Mouse (Mus musculus) T-cell, adult 2 months (primary cell): ENCODE measurements around the gene Mblac1.

Source experiments
- DNase-seq: peaks from one replicate; pipeline ENCODE4 v3.0.0; 2022; ENCODE audit warnings: low spot score

Mblac1 gene

DNA sequence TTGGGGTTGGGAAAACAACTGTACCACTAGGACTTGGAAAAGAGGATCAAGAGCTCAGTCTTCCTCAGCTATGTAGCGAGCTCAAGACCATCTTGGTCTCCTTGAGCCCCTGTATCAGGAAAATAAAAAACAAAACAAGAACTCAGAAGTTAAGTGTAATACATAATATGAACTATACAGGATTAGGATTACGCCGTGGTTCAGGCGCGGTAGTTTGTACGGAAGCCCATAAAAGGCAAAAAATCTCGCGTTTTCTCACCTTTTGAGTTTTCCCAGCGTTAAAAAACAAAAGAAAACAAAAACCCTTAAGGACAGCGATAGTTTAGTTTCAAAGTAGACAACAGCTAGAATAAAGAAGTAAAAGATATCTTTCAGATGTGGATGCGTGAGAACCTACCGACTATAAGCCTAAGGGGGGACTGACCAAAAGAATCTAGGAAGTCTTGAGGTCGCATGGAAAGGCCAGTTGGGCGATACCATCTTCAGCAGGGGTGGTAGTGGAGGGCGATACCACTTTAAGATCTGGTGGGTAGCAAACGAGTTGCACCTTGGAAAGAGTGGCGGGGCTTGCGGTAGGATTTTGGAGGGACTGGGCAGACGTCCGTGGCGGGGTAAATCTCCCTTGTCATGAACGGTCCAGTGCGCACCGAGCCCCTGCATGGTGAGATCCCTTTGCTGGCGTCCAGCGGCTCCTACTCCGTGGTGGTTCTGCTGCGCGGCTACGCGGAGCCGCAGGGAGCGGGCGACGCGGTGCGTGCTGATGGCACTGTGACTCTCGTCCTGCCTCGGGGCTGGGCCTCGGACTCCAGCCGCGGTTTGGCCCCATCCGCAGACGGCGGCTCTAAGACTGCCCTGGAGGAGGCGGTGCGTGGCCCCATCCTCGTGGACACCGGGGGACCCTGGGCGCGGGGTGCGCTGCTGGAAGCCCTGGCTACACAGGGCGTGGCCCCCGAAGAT, at the start of gene Mblac1:
Mblac1 (plus strand) TSS at position 544 of the 957 bp plus-strand sequence.
- peak; percentile 67 for DNase-seq

DNA sequence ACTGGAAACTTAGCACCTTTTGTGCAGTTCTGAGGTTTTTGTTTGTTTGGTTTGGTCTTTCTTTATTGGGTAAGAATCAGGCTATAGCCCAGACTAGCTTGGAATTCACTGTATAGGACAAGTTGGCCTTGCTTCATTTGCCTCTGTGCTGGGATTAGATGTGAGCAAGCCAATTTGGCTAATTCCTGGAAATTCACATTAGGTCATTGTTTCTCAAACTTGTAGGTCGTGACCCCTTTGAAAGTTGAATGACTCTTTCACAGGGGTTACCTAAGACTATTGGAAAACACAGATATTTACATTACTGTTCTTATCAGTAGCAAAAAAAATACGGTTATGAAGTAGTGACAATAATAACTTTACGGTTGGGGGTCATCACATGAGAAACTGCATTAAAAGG, 39.7 kb upstream of the Mblac1 start:
- DNase-seq, result no peak

DNA sequence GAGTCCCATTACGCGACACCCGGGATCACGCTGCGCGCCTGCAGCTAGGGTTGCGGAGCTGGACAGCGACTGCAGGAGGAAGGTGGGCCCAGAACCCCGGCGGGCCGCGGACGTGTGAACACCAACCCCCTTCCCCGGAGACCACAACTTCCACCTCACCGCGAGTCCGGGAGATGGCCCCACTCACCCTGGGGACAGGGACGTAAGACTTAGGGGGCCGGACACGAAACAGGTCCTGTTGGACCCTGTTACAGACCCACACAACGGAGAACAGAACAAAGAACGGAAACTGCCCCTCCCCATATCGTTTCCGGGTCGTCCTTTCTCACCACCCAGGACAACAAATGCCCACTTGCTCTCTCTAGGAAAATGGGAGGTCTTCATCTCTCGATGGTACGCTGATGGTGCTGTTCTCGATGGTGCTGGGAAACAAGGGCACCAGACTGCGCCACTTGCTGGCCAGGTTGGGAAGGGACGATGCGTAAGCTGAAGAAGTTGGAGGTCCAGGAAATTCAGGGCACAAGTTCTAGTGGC, 38.6 kb upstream of the Mblac1 start, which contains the start of gene Zfp113:
Zfp113 (minus strand) TSS at position 302 of the 534 bp plus-strand sequence.
- DNase-seq, result peak; percentile 92

DNA sequence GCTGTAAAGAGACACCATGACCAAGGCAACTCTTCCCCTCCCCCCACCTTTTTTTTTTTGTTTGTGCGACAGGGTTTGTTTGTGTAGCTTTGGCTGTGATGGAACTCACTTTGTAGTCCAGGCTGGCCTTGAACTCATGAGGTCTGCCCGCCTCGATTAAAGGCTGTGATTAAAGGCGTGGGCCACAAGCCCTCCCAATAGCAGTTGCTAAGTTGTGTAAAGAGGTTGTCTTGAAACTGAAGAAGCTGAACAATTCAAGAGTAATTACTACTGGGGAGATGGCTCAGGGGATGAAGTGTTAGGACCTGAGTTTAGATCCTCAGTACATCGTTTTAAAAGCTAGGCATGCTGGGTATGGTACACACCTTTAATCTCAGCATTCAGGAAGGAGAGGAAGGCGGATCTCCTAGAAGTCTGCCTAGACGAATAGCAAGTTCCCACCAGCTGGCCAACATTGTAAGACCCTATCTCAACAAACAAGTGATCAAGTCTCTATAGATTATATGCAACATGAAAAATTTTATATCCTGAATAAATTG, 33.8 kb upstream of the Mblac1 start:
- no peak for DNase-seq

DNA sequence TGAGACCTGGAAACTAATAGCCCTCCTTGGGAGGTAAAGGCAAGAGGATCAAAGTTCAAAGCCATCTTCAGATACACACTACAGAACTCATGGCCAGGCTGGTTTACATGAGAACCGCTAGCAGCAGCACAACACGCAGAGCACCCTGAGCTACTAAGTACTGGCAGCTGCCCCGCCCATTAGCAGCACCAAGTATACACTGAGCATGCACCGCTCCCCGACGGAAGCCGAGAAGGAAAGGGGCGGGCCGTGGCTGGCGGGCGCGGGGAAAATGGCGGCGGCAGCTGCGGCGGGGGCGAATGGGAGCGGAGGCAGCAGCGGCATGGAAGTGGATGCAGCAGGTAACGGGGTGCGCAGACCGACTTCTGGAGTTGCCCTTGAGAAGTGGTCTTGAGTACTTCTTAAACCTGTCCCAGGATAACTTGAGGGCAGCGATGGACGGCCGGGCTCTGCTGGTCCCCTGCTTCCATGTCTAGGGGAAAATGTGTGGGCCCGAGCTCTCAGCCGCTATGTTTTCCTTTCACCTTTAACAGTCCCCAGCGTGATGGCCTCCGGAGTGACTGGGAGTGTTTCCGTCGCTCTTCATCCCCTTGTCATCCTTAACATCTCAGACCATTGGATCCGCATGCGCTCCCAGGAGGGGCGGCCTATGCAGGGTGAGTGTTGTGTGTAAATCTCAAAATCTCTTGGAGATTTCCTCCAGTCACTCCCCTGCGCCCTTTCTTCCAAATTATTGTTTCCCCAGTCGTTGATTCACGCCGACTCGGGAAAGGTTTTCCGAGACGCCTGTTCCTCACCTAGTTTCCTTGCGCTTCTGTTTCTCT, 33.1 kb upstream of the Mblac1 start, which contains the start of gene Cops6:
Cops6 (plus strand) TSS at position 230 of the 824 bp plus-strand sequence.
- DNase-seq, result peak; percentile 96

DNA sequence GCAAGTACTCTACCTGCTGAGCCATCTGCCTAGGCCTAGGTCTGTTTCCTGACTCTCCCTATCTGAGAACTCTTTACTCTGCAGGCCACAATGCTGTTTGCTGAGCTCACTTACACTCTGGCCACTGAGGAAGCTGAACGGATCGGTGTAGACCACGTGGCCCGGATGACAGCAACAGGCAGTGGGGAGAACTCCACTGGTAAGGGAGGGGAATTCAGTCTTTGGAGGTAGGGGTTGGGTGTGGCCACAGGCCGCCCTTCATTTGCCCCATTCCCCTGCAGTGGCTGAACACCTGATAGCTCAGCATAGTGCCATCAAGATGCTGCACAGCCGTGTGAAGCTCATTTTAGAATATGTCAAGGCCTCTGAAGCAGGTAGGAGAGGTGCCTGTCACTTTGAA, 31.1 kb upstream of the Mblac1 start:
- no peak for DNase-seq

DNA sequence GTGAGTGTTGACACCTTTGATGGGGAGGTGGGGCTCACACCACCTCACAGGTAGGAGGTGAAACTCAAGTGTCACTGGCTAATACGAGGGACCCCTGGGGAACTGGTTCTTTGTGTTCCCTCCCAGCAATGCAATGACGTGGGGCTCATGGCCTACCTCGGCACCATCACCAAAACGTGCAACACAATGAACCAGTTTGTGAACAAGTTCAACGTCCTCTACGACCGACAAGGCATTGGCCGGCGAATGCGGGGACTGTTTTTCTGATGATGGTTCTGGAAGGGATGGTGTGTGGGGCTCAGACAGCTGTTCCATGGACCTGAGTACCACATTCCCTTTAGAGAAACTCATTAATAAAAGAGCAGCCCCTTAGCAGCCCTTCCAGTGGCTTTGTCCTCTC, 30.5 kb upstream of the Mblac1 start:
- no peak for DNase-seq

DNA sequence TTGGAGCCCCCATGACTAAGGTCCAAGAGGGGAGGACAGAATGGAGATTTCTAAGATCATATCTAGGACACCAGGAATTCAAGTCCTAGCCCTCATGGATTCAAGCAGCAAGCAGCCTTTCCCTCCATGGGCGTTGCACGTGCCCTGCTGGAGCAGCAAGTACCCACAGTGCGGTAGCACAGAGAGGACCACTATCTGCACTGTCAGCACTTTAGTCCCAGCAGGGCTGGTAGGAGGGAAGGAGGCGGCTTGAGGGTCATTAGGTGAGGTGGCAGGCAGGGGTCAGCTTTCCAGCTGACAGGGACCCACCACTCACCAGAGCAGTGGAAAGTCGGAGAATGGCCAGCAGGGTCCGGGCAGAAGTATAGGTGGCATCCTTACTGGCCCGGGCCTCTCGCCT, 28.5 kb upstream of the Mblac1 start:
- no peak for DNase-seq

DNA sequence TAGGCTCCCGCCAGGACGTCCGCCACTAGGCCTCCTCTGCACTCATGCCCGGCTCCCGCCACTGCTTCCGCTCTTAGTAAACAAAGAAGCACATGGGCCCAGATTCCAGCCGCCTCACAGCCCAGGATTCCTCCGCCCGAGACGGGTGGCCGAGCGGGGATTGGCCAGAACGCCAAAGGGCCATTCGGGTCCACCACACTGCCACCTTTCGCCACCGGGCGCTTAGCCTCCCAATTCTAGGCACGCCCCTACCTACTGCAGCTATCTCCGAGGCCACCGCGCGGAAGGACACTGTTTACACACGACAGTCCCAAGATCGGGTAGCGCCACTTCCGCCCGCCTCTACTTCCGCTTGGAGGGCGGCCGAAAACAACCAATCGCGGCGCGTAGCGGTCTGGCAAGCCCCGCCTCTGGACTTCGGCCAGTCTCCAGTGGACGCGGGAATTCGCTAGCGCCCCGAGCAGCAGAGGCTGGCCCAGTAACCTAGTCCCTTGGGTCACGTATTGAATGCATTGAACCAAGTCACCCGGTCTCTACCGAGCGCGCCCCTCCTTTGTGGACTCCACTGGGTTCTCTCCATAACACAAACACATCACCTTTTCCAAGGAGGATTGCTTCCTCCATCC, 23.1 kb upstream of the Mblac1 start:
- peak; percentile 85 for DNase-seq

DNA sequence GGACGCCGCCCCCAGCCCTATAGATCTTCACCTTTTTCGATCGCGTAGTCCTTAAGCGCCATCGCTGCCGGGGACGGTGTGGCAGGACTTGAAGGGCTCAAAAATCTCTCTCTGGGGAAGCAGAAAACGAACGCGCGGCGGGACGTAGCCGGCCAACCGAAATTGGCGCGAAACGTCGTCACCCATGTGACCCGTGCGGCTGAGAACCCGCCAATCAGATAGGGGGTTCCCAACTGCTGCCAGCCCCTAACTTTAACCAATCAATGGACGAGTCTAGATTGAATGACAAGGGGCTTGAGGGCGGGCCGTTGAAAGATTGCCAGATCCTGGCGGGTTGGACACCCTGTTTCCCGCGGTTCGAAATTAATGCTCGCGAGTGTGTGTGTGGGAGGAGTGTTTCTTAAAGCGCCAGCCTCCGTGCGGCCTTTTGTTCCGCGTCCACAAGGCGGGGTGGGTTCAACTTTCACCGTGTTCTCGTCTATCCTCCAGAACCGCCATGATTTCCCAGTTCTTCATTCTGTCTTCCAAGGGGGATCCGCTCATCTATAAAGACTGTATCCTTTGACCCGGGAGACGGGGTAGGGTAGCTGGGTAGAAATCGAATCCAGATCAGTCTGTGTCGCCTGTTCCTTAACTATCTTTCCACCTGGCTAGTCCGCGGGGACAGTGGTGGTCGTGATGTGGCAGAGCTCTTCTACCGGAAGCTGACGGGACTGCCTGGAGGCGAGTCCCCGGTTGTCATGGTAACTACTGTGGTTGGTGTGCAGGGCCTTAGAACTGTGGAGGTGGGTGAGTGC, 22.2 kb upstream of the Mblac1 start, which contains the start of the genes Ap4m1 and Mcm7:
Ap4m1 (plus strand) TSS at position 308 of the 797 bp plus-strand sequence.
Mcm7 (minus strand) TSS at position 728 of the 797 bp plus-strand sequence.
- peak; percentile 94 for DNase-seq

DNA sequence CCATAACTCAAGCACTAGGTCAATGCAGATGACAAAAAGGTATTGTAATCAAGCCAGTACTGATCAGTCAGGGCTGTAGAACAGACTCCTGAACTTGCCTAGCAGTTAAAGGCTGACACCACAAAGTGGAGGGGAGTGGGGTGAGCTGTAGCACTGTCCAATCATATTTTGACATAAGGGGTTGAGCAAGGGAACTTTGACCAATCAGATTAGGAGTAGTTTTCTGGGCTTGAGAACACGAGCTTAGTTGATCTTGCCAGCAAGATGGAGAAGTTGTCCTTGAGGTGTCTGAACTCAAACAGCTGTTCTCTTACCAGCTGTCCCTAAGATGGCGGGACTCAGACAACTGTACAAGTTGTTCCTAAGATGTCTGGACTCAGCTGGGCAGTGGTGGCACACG, 20.9 kb upstream of the Mblac1 start:
- no peak for DNase-seq

DNA sequence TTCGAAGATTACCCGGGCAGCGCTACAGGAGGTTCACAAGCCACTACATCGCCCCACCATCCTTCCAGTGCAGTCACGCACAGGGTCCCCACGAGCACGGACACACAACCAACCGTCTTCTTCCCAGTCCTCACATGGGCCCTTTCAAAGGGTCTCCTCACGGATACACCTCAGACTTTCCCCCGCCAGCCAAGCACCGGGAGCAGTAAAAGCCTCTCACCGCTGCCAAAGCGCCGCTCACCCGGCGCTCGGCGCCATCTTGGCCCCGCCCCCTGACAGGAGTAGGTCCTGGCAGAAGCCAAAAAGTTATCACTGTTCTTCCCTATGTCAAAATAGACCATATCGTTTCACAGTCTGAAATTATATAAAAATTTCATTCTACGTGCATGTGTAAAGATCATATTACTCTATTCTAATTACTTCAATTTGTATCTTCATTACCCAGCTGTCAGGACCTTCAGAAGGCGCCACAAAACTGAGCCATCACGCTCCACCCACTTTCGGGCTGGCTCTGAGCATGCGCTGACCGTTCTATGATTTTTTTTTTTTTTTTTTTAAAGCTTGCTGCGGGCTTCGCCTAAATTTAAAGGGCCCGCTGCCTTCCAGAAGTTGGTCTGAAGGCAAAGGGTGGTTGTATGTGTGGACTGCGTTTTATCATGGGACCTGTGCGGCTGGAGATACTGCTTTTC, 7.0 kb upstream of the Mblac1 start, which contains the start of the genes Taf6 and Cnpy4:
Taf6 (minus strand) TSS at position 502 of the 689 bp plus-strand sequence.
Cnpy4 (plus strand) TSS at position 536 of the 689 bp plus-strand sequence.
- DNase-seq, result peak; percentile 83

DNA sequence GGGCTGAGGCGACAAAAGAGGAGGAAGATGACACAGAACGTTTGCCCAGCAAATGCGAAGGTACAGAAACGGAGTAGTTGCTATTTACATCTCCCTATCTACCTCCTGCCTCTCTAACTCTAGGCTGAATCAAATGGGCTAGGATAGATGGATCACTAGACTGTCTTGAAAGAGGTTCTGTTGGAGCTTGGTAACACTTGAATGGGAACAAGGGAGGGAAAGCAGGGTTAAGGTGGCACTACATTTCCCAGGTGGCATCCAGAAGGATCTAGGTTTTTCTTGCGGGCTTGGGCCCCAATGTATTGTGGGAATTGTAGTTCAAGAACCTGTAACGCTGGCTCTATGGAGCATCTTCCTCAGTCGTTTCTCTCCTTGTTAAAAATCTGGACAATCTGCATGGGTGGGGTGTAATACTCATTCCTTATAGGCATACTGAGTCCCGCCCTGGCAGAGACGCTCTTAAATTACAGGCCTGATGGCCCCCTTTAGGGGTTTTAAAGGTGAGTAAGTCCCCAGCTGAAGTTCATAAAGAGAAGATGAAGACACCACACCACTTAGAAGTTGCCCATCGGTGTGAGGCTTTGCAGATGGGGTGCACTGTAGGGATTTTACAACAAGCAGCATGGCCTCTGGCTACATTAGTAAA, 6.3 kb upstream of the Mblac1 start:
- DNase-seq, result peak; percentile 69

DNA sequence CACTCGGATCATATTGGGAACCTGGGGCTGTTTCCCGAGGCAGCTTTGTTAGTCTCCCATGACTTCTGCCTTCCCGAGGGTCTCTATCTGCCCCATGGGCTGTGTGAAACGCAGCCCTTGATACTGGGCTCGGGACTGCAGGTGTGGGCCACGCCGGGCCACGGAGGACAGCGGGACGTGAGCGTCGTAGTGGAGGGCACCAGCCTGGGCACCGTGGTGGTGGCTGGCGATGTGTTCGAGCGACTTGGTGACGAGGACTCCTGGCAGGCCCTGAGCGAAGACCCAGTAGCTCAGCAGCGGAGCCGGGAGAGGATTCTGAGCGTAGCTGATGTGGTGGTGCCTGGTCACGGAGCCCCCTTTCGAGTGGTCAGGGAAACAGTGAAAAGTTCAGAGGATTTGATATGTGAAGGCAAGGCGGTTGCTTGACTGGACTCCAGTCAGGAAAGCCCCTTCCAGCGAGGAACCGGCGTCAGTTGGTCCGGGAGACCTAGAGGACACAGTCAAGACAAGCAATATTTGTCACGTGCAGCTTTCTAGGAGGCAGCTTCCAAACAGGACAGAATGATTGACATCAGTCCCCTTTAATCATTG, 736 bp downstream of the Mblac1 start:
- DNase-seq, result no peak

DNA sequence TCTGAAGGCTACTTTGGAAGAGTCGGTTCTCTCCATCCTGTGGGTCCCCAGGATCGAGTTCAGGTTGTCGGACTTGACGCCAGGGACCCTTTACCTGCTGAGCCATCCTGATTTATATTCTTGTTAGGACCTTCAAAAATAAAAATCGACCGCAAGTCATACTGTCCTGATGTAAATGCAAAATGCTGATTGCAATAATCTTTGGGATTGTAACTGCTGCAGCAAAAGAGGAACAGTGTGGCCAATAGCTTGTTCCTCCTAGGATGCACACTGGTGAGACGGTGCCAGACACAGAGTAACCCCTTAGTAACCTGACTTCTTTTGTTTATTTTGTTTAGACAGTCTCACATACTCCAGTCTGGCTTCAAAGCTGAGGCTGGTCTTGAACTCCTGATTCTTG, 1.3 kb downstream of the Mblac1 start:
- no peak for DNase-seq

DNA sequence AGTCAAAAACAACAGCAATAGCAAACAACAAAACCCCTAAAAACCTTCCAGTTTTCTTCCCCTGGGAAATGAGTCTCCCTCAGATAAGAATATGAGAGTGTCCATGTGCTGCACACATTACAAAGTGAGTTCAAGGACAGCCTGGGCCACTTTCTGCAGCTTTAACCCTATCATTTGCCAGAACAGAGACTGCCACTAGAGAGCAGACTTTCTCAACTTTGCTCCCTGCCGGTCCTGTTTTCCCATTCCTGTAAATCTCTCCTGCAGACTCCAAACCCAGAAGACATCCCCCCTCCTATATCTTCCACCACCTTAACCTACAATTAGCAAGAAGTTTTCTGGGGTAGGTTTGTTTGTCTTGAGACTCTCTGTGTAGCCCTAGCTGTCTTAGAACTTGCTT, 5.5 kb downstream of the Mblac1 start:
- DNase-seq, result no peak

DNA sequence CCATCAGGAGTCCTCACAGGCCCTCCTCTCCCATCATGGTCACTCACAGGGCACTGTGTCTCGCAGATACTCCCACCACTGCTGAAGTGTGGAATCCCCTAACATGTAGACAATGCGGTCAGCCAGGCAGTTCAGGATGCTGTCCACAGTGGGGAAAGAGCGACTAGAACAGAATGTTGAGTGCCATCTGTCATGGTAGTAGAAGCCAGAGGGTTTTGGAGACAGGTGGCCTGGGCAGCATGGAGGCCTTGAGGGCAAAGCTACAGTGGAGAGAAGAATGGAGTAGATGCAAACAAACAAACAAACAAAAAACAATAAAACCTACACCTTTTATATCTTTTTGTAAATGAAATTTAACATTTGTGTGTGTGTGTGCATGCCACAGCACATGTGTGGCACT, 8.0 kb downstream of the Mblac1 start:
- no peak for DNase-seq

DNA sequence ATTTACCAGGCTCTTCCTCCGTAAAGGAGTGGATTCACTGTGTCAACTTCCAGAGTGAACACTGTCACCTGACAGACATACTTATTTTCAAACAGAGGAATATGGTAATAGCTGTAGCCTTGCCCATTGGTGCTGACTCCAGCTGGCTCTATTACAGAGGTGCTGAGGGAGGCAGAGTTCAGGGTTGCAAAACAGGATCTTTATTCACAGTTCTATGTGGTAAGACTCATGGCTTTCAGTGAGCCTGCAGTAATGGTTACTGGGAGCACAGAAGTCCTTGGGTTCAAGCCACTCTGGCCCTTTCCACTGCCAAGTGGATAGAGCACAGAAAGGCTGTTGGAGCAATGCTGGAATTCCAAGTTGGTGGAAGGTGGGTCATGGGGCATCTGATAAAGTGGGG, 13.1 kb downstream of the Mblac1 start:
- DNase-seq, result no peak

DNA sequence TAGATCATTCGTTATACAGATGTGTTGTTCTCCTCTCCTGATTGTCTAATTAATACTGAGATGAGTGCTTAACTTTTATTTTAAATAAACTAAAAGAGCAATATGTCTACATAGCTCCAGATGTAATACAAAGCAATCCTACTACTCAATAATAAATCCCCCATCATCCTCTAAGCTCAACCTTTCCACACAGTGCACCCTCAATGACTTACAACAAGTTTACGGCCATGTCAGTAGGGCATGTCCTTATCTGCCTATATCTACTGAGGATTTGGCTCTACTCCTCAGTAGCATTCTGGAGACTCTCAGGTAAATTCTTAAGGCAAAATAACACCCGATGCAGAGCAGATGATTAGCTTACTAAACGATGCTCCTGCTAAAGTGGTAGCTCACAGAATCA, 13.8 kb downstream of the Mblac1 start:
- no peak for DNase-seq
